Mouse (Mus musculus) testis, adult 2 months (tissue): ENCODE results near the gene Sars.

Source experiments
- CTCF ChIP-seq: fragments of 200-500 bp; IDR thresholded peaks from 2 replicates; pipeline ENCODE4 v1.5.1; 2012; ENCODE audit warnings: low read depth, mild to moderate bottlenecking, inconsistent platforms, low read length, moderate library complexity; ENCODE audit not compliant: control insufficient read depth, insufficient read depth, insufficient replicate concordance
- POLR2A ChIP-seq: fragments of 200-500 bp; IDR thresholded peaks from 2 replicates; pipeline ENCODE4 v1.6.1; 2012; ENCODE audit warnings: low read depth, mild to moderate bottlenecking, inconsistent platforms, low read length, moderate library complexity; ENCODE audit not compliant: control insufficient read depth

GRCm38 (mm10) chr3:108424944-108425623 lies 19.9 kb downstream of the Sars start:
- TF ChIP-seq CTCF (no peak), POLR2A (no peak)
